Mouse (Mus musculus) hindbrain, embryonic 16.5 days (tissue): Measurements from ENCODE around the gene Pfn1. TPM values are rescaled to one million over a fixed set of nuclear protein-coding genes. Genes with fewer than 3 reads are reported as not detected.
A peak's percentile ranks its signal among the peaks of the same experiment; 100 is the strongest.

Experiments
- ATAC-seq: fragments of 200-750 bp; cut with Nextera tagmentation; 2 replicates; pipeline ENCODE4 v1.8.0; 2017; ENCODE audit warnings: moderate TSS enrichment, moderate library complexity
- H3K27ac ChIP-seq: fragments of 300-500 bp; sonication (generic); 2 replicates; pipeline ENCODE4 v1.5.1; 2014; ENCODE audit warnings: low read depth, mild to moderate bottlenecking, control low read depth, low read length, moderate library complexity
- H3K27me3 ChIP-seq: fragments of 300-500 bp; sonication (generic); replicated peaks from 2 replicates; pipeline ENCODE4 v1.6.1; 2014; ENCODE audit warnings: low read length; ENCODE audit not compliant: control insufficient read depth, insufficient read depth
- H3K36me3 ChIP-seq: fragments of 300-500 bp; sonication (generic); 2 replicates; pipeline ENCODE4 v1.6.1; 2014; ENCODE audit warnings: mild to moderate bottlenecking, low read length, moderate library complexity, mixed read lengths; ENCODE audit not compliant: control insufficient read depth, insufficient read depth
- H3K4me1 ChIP-seq: fragments of 300-500 bp; sonication (generic); 2 replicates; pipeline ENCODE4 v1.6.1; 2014; ENCODE audit warnings: low read depth, low read length; ENCODE audit not compliant: control insufficient read depth, insufficient read depth
- H3K4me2 ChIP-seq: fragments of 300-500 bp; sonication (generic); 2 replicates; pipeline ENCODE4 v1.6.1; 2014; ENCODE audit warnings: mild to moderate bottlenecking, low read length, control low read depth, moderate library complexity
- H3K4me3 ChIP-seq: fragments of 300-500 bp; sonication (generic); 2 replicates; pipeline ENCODE4 v1.5.1; 2014; ENCODE audit warnings: mild to moderate bottlenecking, low read length, control low read depth, moderate library complexity
- H3K9ac ChIP-seq: fragments of 300-500 bp; sonication (generic); 2 replicates; pipeline ENCODE4 v1.6.1; 2014; ENCODE audit warnings: low read depth, mild to moderate bottlenecking, control low read depth, low read length, moderate library complexity
- H3K9me3 ChIP-seq: fragments of 300-500 bp; sonication (generic); 2 replicates; pipeline ENCODE4 v1.6.1; 2014; ENCODE audit warnings: mild to moderate bottlenecking, low read length, moderate library complexity; ENCODE audit not compliant: control insufficient read depth
- WGBS: fragments of 180-500 bp; shearing (Covaris S2); extraction: QIAGEN DNeasy Blood & Tissue Kit; methylation state at CpG from one replicate; pipeline ENCODE4 v1.1.7; 2014; 5-methylcytosine and 5-hydroxymethylcytosine counted together
- polyA plus RNA-seq: library from polyadenylated mRNA; unstranded; fragments of >200 nt; fragmentation: Nextera tagmentation; extraction: Ambion mirVana; gene quantifications from 2 replicates; pipeline ENCODE4 v1.2.1, GENCODE M21; 2015

Pfn1 gene
- polyA plus RNA-seq, 1 experiment from 2014 or later = 638 TPM

DNA sequence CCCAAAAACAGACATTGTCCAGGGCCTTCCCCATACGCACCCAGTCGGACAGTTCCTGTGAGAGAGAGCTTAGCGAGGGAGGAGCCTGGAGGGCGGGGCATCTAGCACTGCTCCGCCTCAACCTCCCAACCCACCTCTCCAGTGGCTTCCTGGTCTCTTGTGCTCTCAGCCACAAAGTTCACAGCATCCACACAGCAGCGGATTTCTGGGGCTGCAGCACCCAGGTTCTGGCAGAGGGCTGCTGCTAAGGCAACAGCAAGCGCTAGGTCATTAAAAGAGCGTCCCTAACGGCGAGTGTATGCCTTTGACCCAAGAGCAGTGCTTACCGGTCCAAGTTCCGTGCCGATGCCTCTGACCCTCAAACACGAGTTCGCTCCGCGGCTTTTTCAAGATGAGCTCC, 39.4 kb downstream of the Pfn1 start:
- Histone ChIP-seq H3K36me3 (peaks cover 18% of the 10 kb centered on the region), H3K4me1 (peaks cover 9% of the 10 kb centered on the region), H3K27ac (no peak overlapping the region), H3K4me2 (peak overlapping the region; percentile 55), H3K9me3 (no peaks in the 10 kb centered on the region), H3K9ac (peak overlapping the region; percentile 49), H3K27me3 (no peaks in the 10 kb centered on the region), H3K4me3 (peak overlapping the region; percentile 9)
- WGBS = 3% methylated on average over 17 of the region's 17 CpGs
- peak; percentile 43; the same call in 1 of the 2 replicates for ATAC-seq

- Histone ChIP-seq H3K27me3 (no peaks in the 10 kb centered on the region), H3K27ac (no peak overlapping the region), H3K9ac (no peak overlapping the region), H3K4me1 (peaks cover 9% of the 10 kb centered on the region), H3K4me2 (no peak overlapping the region), H3K9me3 (no peaks in the 10 kb centered on the region), H3K36me3 (peaks cover 39% of the 10 kb centered on the region), H3K4me3 (no peak overlapping the region)
- 76% methylated on average over 7 of the region's 7 CpGs for WGBS
- ATAC-seq = no peak
These were observed 41.9 kb downstream of the Pfn1 start for GRCm38 (mm10) chr11:70612505-70612904.

GRCm38 (mm10) chr11:70610752-70611151, 43.7 kb downstream of the Pfn1 start:
- Histone ChIP-seq H3K27ac (no peak overlapping the region), H3K9me3 (no peaks in the 10 kb centered on the region)

GRCm38 (mm10) chr11:70608381-70609066, 45.9 kb downstream of the Pfn1 start:
- Histone ChIP-seq H3K4me3 (no peak overlapping the region), H3K9ac (no peak overlapping the region), H3K4me2 (no peak overlapping the region), H3K36me3 (peaks cover 59% of the 10 kb centered on the region), H3K4me1 (no peaks in the 10 kb centered on the region), H3K27me3 (no peaks in the 10 kb centered on the region), H3K27ac (no peak overlapping the region), H3K9me3 (no peaks in the 10 kb centered on the region)
- ATAC-seq = no peak
- 88% methylated on average over 26 of the region's 26 CpGs for WGBS

More at GRCm38 (mm10) chr11:70610752-70611151, 43.7 kb downstream of the Pfn1 start:
- peaks cover 54% of the 10 kb centered on the region for H3K36me3 ChIP-seq
- no peak overlapping the region for H3K4me2 ChIP-seq
- ATAC-seq = no peak
- H3K4me1 ChIP-seq = peaks cover 9% of the 10 kb centered on the region
- H3K27me3 ChIP-seq = no peaks in the 10 kb centered on the region
- no peak overlapping the region for H3K4me3 ChIP-seq
- no peak overlapping the region for H3K9ac ChIP-seq
- WGBS = 94% methylated on average over 4 of the region's 4 CpGs

- H3K9me3 ChIP-seq = no peaks in the 10 kb centered on the region
- H3K27ac ChIP-seq = no peak overlapping the region
- no peaks in the 10 kb centered on the region for H3K4me1 ChIP-seq
- H3K27me3 ChIP-seq = no peaks in the 10 kb centered on the region
- H3K4me2 ChIP-seq = no peak overlapping the region
- no peak overlapping the region for H3K9ac ChIP-seq
- 91% methylated on average over 9 of the region's 9 CpGs for WGBS
- no peak for ATAC-seq
- H3K36me3 ChIP-seq = peaks cover 53% of the 10 kb centered on the region
- H3K4me3 ChIP-seq = no peak overlapping the region
These were observed 46.8 kb downstream of the Pfn1 start for GRCm38 (mm10) chr11:70607611-70608010.

GRCm38 (mm10) chr11:70606717-70607116, 47.7 kb downstream of the Pfn1 start:
- Histone ChIP-seq H3K4me2 (no peak overlapping the region), H3K27ac (no peak overlapping the region), H3K4me1 (no peaks in the 10 kb centered on the region), H3K9me3 (no peaks in the 10 kb centered on the region), H3K4me3 (no peak overlapping the region), H3K36me3 (peaks cover 52% of the 10 kb centered on the region), H3K27me3 (no peaks in the 10 kb centered on the region), H3K9ac (no peak overlapping the region)
- 72% methylated on average over 12 of the region's 12 CpGs for WGBS
- no peak for ATAC-seq

DNA sequence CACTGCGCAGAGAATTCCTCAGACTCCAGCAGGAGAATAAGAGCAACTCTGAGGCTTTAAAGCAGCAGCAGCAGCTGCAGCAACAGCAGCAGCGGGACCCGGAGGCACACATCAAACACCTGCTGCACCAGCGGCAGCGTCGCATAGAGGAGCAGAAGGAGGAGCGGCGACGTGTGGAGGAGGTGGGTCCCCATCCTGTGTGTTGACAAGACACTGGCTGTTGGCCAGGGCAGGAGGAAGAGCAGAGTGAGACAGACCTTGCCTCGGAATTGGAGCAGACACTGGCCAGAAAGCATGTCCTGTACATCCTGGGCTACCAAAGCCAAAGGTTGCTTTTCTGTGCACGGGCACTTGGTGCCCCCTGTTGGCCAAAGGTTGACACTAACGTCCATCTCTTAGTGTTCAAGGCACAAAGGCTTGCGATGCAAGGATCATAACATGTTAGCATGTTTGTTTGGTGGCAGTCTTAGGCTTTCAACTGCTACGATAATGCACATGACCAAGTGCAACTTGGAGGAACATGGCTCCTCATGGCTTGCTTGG, 49.3 kb downstream of the Pfn1 start:
- no peak overlapping the region for H3K4me3 ChIP-seq
- H3K27ac ChIP-seq = no peak overlapping the region
- H3K27me3 ChIP-seq = no peaks in the 10 kb centered on the region
- H3K36me3 ChIP-seq = peaks cover 49% of the 10 kb centered on the region
- H3K4me1 ChIP-seq = no peaks in the 10 kb centered on the region
- no peak for ATAC-seq
- no peaks in the 10 kb centered on the region for H3K9me3 ChIP-seq
- H3K4me2 ChIP-seq = no peak overlapping the region
- H3K9ac ChIP-seq = no peak overlapping the region
- WGBS = 50% methylated on average over 14 of the region's 14 CpGs

Other genes with a start within 250 kb of the Pfn1 start
- 31.7 and 37.0 TPM in 2 replicates for gene Pelp1, start 244.6 kb downstream of the Pfn1 start, polyA plus RNA-seq
- gene Arrb2, start 222.0 kb downstream of the Pfn1 start, polyA plus RNA-seq = 54.9 and 55.6 TPM in 2 replicates
- gene Med11, start 202.7 kb downstream of the Pfn1 start, polyA plus RNA-seq = 42.9 and 46.3 TPM in 2 replicates
- 0.86 and 1.3 TPM in 2 replicates for gene Zmynd15, start 195.2 kb downstream of the Pfn1 start, polyA plus RNA-seq
- 6.0 and 7.3 TPM in 2 replicates for gene Cxcl16, start 194.7 kb downstream of the Pfn1 start, polyA plus RNA-seq
- gene Tm4sf5, start 149.4 kb downstream of the Pfn1 start, polyA plus RNA-seq = 3.8 and 5.5 TPM in 2 replicates
- 0.34 TPM in 1 of 2 replicates, not detected in the other for gene Vmo1, start 140.0 kb downstream of the Pfn1 start, polyA plus RNA-seq
- gene Gltpd2, start 135.4 kb downstream of the Pfn1 start, polyA plus RNA-seq = 0.39 and 0.40 TPM in 2 replicates
- 775 and 820 TPM in 2 replicates for gene Psmb6, start 129.3 kb downstream of the Pfn1 start, polyA plus RNA-seq
- gene Gm40193, start 121.7 kb downstream of the Pfn1 start, polyA plus RNA-seq = not detected in 2 replicates
- 20.6 and 21.4 TPM in 2 replicates for gene Pld2, start 114.6 kb downstream of the Pfn1 start, polyA plus RNA-seq
- 14.4 and 19.1 TPM in 2 replicates for gene Mink1, start 91.8 kb downstream of the Pfn1 start, polyA plus RNA-seq
- gene 4930544D05Rik, start 38.8 kb downstream of the Pfn1 start, polyA plus RNA-seq = not detected in 2 replicates
- gene Chrne, start 35.4 kb downstream of the Pfn1 start, polyA plus RNA-seq = not detected in 2 replicates
- 0.19 and 0.29 TPM in 2 replicates for gene Gp1ba, start 15.5 kb downstream of the Pfn1 start, polyA plus RNA-seq
- gene Rnf167, start 7.4 kb downstream of the Pfn1 start, polyA plus RNA-seq = 105 and 110 TPM in 2 replicates
- gene Slc25a11, start 7.2 kb downstream of the Pfn1 start, polyA plus RNA-seq = 185 and 191 TPM in 2 replicates
- gene Eno3, start 2.6 kb upstream of the Pfn1 start, polyA plus RNA-seq = 6.0 and 16.3 TPM in 2 replicates
- 151 and 161 TPM in 2 replicates for gene Spag7, start 14.8 kb upstream of the Pfn1 start, polyA plus RNA-seq
- 26.3 and 31.5 TPM in 2 replicates for gene Camta2, start 33.5 kb upstream of the Pfn1 start, polyA plus RNA-seq
- 1.2 and 1.4 TPM in 2 replicates for gene Inca1, start 45.5 kb upstream of the Pfn1 start, polyA plus RNA-seq
- gene Kif1c, start 45.9 kb upstream of the Pfn1 start, polyA plus RNA-seq = 1.3 and 1.6 TPM in 2 replicates
- 16.4 and 17.1 TPM in 2 replicates for gene Zfp3, start 109.6 kb upstream of the Pfn1 start, polyA plus RNA-seq
- gene Scimp, start 157.9 kb upstream of the Pfn1 start, polyA plus RNA-seq = 0.19 TPM in 1 of 2 replicates, not detected in the other
- 77.1 and 88.1 TPM in 2 replicates for gene Rabep1, start 190.1 kb upstream of the Pfn1 start, polyA plus RNA-seq